Mouse (Mus musculus) hindbrain, postnatal 0 days (tissue): ENCODE results near the gene Map2k6. TPM values are rescaled to one million over a fixed set of nuclear protein-coding genes. Genes with fewer than 3 reads are reported as not detected.

Experiments used
- ATAC-seq: fragments of 200-750 bp; cut with Nextera tagmentation; 2 replicates; pipeline ENCODE4 v1.8.0; 2017; ENCODE audit warnings: mild to moderate bottlenecking, moderate TSS enrichment, moderate library complexity
- DNase-seq: peaks from one replicate; pipeline ENCODE4 v3.0.0-alpha.2; 2015; ENCODE audit warnings: low spot score
- H3K27ac ChIP-seq: fragments of 300-500 bp; sonication (generic); 2 replicates; pipeline ENCODE4 v1.5.1; 2014; ENCODE audit warnings: mild to moderate bottlenecking
- H3K27me3 ChIP-seq: fragments of 300-500 bp; sonication (generic); 2 replicates; pipeline ENCODE4 v1.6.1; 2014; ENCODE audit warnings: low read length, mixed read lengths; ENCODE audit not compliant: insufficient read depth
- H3K36me3 ChIP-seq: fragments of 300-500 bp; sonication (generic); 2 replicates; pipeline ENCODE4 v1.6.1; 2014; ENCODE audit warnings: low read length, mixed read lengths; ENCODE audit not compliant: insufficient read depth
- H3K4me1 ChIP-seq: fragments of 300-500 bp; sonication (generic); 2 replicates; pipeline ENCODE4 v1.6.1; 2014; ENCODE audit warnings: antibody characterized with exemption, low read length, mixed read lengths; ENCODE audit not compliant: insufficient read depth
- H3K4me2 ChIP-seq: fragments of 300-500 bp; sonication (generic); 2 replicates; pipeline ENCODE4 v1.6.1; 2014; ENCODE audit warnings: low read depth, mild to moderate bottlenecking, low read length, moderate library complexity, mixed read lengths
- H3K4me3 ChIP-seq: fragments of 300-500 bp; sonication (generic); 2 replicates; pipeline ENCODE4 v1.5.1; 2014; ENCODE audit warnings: low read length
- H3K9ac ChIP-seq: fragments of 300-500 bp; sonication (generic); replicated peaks from 2 replicates; pipeline ENCODE4 v1.6.1; 2014; ENCODE audit warnings: mild to moderate bottlenecking, low read length, moderate library complexity, mixed read lengths
- H3K9me3 ChIP-seq: fragments of 300-500 bp; sonication (generic); 2 replicates; pipeline ENCODE4 v1.6.1; 2016; ENCODE audit warnings: low read length, mixed read lengths
- CTCF ChIP-seq: IDR thresholded peaks from 2 replicates; pipeline ENCODE4 v1.5.1; 2016; ENCODE audit warnings: antibody characterized with exemption, control low read depth, low read depth
- WGBS: fragments of 180-500 bp; shearing (Covaris S2); extraction: QIAGEN DNeasy Blood & Tissue Kit; methylation state at CpG from one replicate; pipeline ENCODE4 v1.1.7; 2014; 5-methylcytosine and 5-hydroxymethylcytosine counted together
- polyA plus RNA-seq: library from polyadenylated mRNA; unstranded; fragments of >200 nt; fragmentation: Nextera tagmentation; extraction: Ambion mirVana; gene quantifications from 2 replicates; pipeline ENCODE4 v1.2.1, GENCODE M21; 2015
- total RNA-seq: library from RNA; depleted of rRNA; stranded (reverse); fragments of >200 nt; gene quantifications from 2 replicates; pipeline ENCODE4 v1.2.3, GENCODE M21; 2014

Map2k6 gene
- total and polyA plus RNA-seq, 2 experiments from 2014 or later: 16.3 to 21.2 TPM

GRCm38 (mm10) chr11:110471362-110471761 is 72.4 kb downstream of the Map2k6 start:
- 82% methylated on average over 2 of the region's 2 CpGs for WGBS
- ATAC-seq: no peak
- H3K27me3 ChIP-seq: no peaks in the 10 kb centered on the region
- no peak overlapping the region for H3K4me3 ChIP-seq
- no peak for TF ChIP-seq CTCF
- no peak overlapping the region for H3K4me2 ChIP-seq
- H3K9me3 ChIP-seq: no peaks in the 10 kb centered on the region
- no peaks in the 10 kb centered on the region for H3K36me3 ChIP-seq
- no peak overlapping the region for H3K27ac ChIP-seq
- H3K9ac ChIP-seq: no peak overlapping the region
- no peaks in the 10 kb centered on the region for H3K4me1 ChIP-seq
- no peak for DNase-seq

GRCm38 (mm10) chr11:110472078-110472477 is 73.2 kb downstream of the Map2k6 start:
- no peak for TF ChIP-seq CTCF
- Histone ChIP-seq H3K9me3 (no peaks in the 10 kb centered on the region), H3K4me1 (no peaks in the 10 kb centered on the region), H3K9ac (no peak overlapping the region), H3K36me3 (no peaks in the 10 kb centered on the region), H3K4me2 (no peak overlapping the region), H3K4me3 (no peak overlapping the region), H3K27ac (no peak overlapping the region), H3K27me3 (no peaks in the 10 kb centered on the region)
- ATAC-seq (no peak), DNase-seq (no peak)
- WGBS: 89% methylated on average over 5 of the region's 5 CpGs

GRCm38 (mm10) chr11:110473495-110473894 is 74.6 kb downstream of the Map2k6 start:
- Histone ChIP-seq H3K4me3 (no peak overlapping the region), H3K27ac (no peak overlapping the region), H3K4me2 (no peak overlapping the region), H3K27me3 (no peaks in the 10 kb centered on the region), H3K9me3 (no peaks in the 10 kb centered on the region), H3K4me1 (peaks cover 10% of the 10 kb centered on the region; the same call in 1 of the 2 replicates), H3K9ac (no peak overlapping the region), H3K36me3 (no peaks in the 10 kb centered on the region)
- WGBS: 93% methylated on average over 16 of the region's 16 CpGs
- no peak for TF ChIP-seq CTCF
- ATAC-seq (no peak), DNase-seq (no peak)

- H3K9ac ChIP-seq: no peak overlapping the region
- H3K27me3 ChIP-seq: no peaks in the 10 kb centered on the region
- ATAC-seq (no peak), DNase-seq (no peak)
- no peak overlapping the region for H3K27ac ChIP-seq
- no peak overlapping the region for H3K4me3 ChIP-seq
- no peaks in the 10 kb centered on the region for H3K36me3 ChIP-seq
- peaks cover 26% of the 10 kb centered on the region for H3K4me1 ChIP-seq
- H3K4me2 ChIP-seq: no peak overlapping the region
- no peaks in the 10 kb centered on the region for H3K9me3 ChIP-seq
- no peak for TF ChIP-seq CTCF
- WGBS: 52% methylated on average over 5 of the region's 5 CpGs
Observed at GRCm38 (mm10) chr11:110476361-110477151, 77.6 kb downstream of the Map2k6 start.

- Histone ChIP-seq H3K36me3 (no peaks in the 10 kb centered on the region), H3K4me1 (peaks cover 26% of the 10 kb centered on the region), H3K27ac (peak overlapping the region; percentile 41; the same call in 1 of the 2 replicates), H3K4me3 (no peak overlapping the region), H3K9ac (no peak overlapping the region), H3K9me3 (no peaks in the 10 kb centered on the region), H3K4me2 (peak overlapping the region; percentile 36), H3K27me3 (no peaks in the 10 kb centered on the region)
- TF ChIP-seq CTCF: no peak
- DNase-seq (peak; percentile 56), ATAC-seq (peak; percentile 57)
- 15% methylated on average over 18 of the region's 18 CpGs for WGBS
Observed at GRCm38 (mm10) chr11:110477961-110478869, 79.3 kb downstream of the Map2k6 start.

- H3K9me3 ChIP-seq: no peaks in the 10 kb centered on the region
- 3% methylated on average over 5 of the region's 6 CpGs for WGBS
- ATAC-seq (peak; percentile 77), DNase-seq (peak; percentile 83)
- H3K4me2 ChIP-seq: peak overlapping the region; percentile 42
- no peaks in the 10 kb centered on the region for H3K36me3 ChIP-seq
- no peaks in the 10 kb centered on the region for H3K27me3 ChIP-seq
- peaks cover 26% of the 10 kb centered on the region for H3K4me1 ChIP-seq
- no peak for TF ChIP-seq CTCF
- H3K27ac ChIP-seq: peak overlapping the region; percentile 41; the same call in 1 of the 2 replicates
- H3K4me3 ChIP-seq: peak overlapping the region; percentile 10
- H3K9ac ChIP-seq: 0 out of 2 replicates have a peak overlapping the region, but pooled peaks have one; percentile 2
Observed at GRCm38 (mm10) chr11:110478978-110479384, 80.1 kb downstream of the Map2k6 start.
